In genomic region chr7:68749919-68750318, GRCm38 (mm10) we compare ENCODE assay signal across 8 mouse cellular contexts. TPM values are rescaled to one million over a fixed set of nuclear protein-coding genes. Genes with fewer than 3 reads are reported as not detected.
DNase-seq lines count a peak whose midpoint lies in the region; ATAC-seq and TF ChIP-seq lines count a peak whose summit lies in the region.

No protein-coding gene starts in this region.

- peak overlapping the region; percentile 30; the same call in 1 of the 2 replicates for H3K4me2 ChIP-seq in kidney, postnatal 0 days (ENCODE audit: low read length)
- peak overlapping the region; percentile 91 for H3K4me2 ChIP-seq in forebrain, embryonic 13.5 days
- peak overlapping the region; percentile 70 for H3K4me2 ChIP-seq in intestine, postnatal 0 days (replicated peaks; ENCODE audit: low read depth)
- peak overlapping the region; percentile 46 for H3K4me2 ChIP-seq in midbrain, postnatal 0 days (ENCODE audit: low read depth, low read length, poor library complexity, severe bottlenecking)

- no peak for ATAC-seq in kidney, postnatal 0 days (replicated peaks; ENCODE audit: low FRiP score, low read depth)
- ATAC-seq in forebrain, embryonic 13.5 days = no peak
- ATAC-seq in intestine, postnatal 0 days = peak; percentile 28
- ATAC-seq in midbrain, postnatal 0 days (ENCODE audit: low FRiP score) = no peak

- no peaks in the 10 kb centered on the region for H3K9me3 ChIP-seq in kidney, postnatal 0 days (replicated peaks; ENCODE audit: low read length)
- H3K9me3 ChIP-seq in forebrain, embryonic 13.5 days (replicated peaks) = no peaks in the 10 kb centered on the region
- H3K9me3 ChIP-seq in intestine, postnatal 0 days (ENCODE audit: control insufficient read depth) = no peaks in the 10 kb centered on the region
- H3K9me3 ChIP-seq in midbrain, postnatal 0 days (ENCODE audit: low read length) = no peaks in the 10 kb centered on the region

- 67% methylated on average over 8 of the region's 8 CpGs for WGBS in kidney, postnatal 0 days
- WGBS in kidney, adult 2 months = 56% methylated on average over 8 of the region's 8 CpGs
- WGBS in forebrain, embryonic 13.5 days = 67% methylated on average over 8 of the region's 8 CpGs
- WGBS in intestine, postnatal 0 days = 32% methylated on average over 8 of the region's 8 CpGs
- WGBS in midbrain, postnatal 0 days = 69% methylated on average over 8 of the region's 8 CpGs

- H3K27me3 ChIP-seq in kidney, postnatal 0 days (ENCODE audit: insufficient read depth, low read length) = no peaks in the 10 kb centered on the region
- H3K27me3 ChIP-seq in kidney, adult 2 months (replicated peaks; ENCODE audit: control insufficient read depth, insufficient read depth, low read length) = no peaks in the 10 kb centered on the region
- H3K27me3 ChIP-seq in forebrain, embryonic 13.5 days = no peaks in the 10 kb centered on the region
- H3K27me3 ChIP-seq in intestine, postnatal 0 days (replicated peaks; ENCODE audit: control insufficient read depth, insufficient read depth, low read length) = no peaks in the 10 kb centered on the region
- no peaks in the 10 kb centered on the region for H3K27me3 ChIP-seq in midbrain, postnatal 0 days (ENCODE audit: insufficient read depth, low read length)

- peak overlapping the region; percentile 9; the same call in 1 of the 2 replicates for H3K27ac ChIP-seq in kidney, postnatal 0 days
- no peak overlapping the region for H3K27ac ChIP-seq in kidney, adult 2 months (ENCODE audit: insufficient read depth, low read depth, low read length)
- H3K27ac ChIP-seq in forebrain, embryonic 13.5 days = no peak overlapping the region
- peak overlapping the region; percentile 90 for H3K27ac ChIP-seq in intestine, postnatal 0 days (ENCODE audit: low read depth, low read length)
- peak overlapping the region; percentile 39; the same call in 1 of the 2 replicates for H3K27ac ChIP-seq in midbrain, postnatal 0 days (ENCODE audit: low read depth, low read length)

- DNase-seq in kidney, postnatal 0 days (ENCODE audit: low spot score) = no peak
- DNase-seq in kidney, adult 2 months = no peak
- no peak for DNase-seq in midbrain, postnatal 0 days (ENCODE audit: low spot score)
- no peak for DNase-seq in urinary bladder, adult 18-20 months (ENCODE audit: low spot score in 2 of 2)
- no peak for DNase-seq in T-cell, adult 2 months (ENCODE audit: low spot score)
- DNase-seq in thymus, postnatal 0 days (ENCODE audit: low spot score) = no peak

- no peak for TF ChIP-seq CTCF in kidney, postnatal 0 days (IDR thresholded peaks at IDR 0.05; ENCODE audit: low read depth)
- no peak for TF ChIP-seq CTCF in kidney, adult 2 months (conservative IDR thresholded peaks at IDR 0.05; ENCODE audit: insufficient read depth, insufficient read length, low read depth, low read length)
- TF ChIP-seq CTCF in intestine, postnatal 0 days (IDR thresholded peaks at IDR 0.05; ENCODE audit: low read depth) = no peak
- TF ChIP-seq CTCF in midbrain, postnatal 0 days (IDR thresholded peaks at IDR 0.05) = no peak

- no peak for TF ChIP-seq POLR2A in kidney, adult 2 months (IDR thresholded peaks at IDR 0.05; ENCODE audit: low read depth, low read length)

- H3K9ac ChIP-seq in kidney, postnatal 0 days (ENCODE audit: low read depth, low read length) = peak overlapping the region; percentile 32; the same call in 1 of the 2 replicates
- 0 out of 2 replicates have a peak overlapping the region, but pooled peaks have one; percentile 22 for H3K9ac ChIP-seq in forebrain, embryonic 13.5 days
- H3K9ac ChIP-seq in intestine, postnatal 0 days (ENCODE audit: low read depth, low read length) = no peak overlapping the region
- no peak overlapping the region for H3K9ac ChIP-seq in midbrain, postnatal 0 days (replicated peaks; ENCODE audit: low read length, poor library complexity, severe bottlenecking)

- H3K4me3 ChIP-seq in kidney, postnatal 0 days (replicated peaks; ENCODE audit: low read depth, low read length) = peak overlapping the region; percentile 19
- no peak overlapping the region for H3K4me3 ChIP-seq in kidney, adult 2 months (ENCODE audit: insufficient read depth, low read depth, low read length)
- peak overlapping the region; percentile 72 for H3K4me3 ChIP-seq in forebrain, embryonic 13.5 days
- H3K4me3 ChIP-seq in intestine, postnatal 0 days (ENCODE audit: low read depth, low read length) = peak overlapping the region; percentile 26
- H3K4me3 ChIP-seq in midbrain, postnatal 0 days (ENCODE audit: low read depth, low read length) = peak overlapping the region; percentile 94; the same call in 1 of the 2 replicates

- 0 out of 2 replicates have a peak, but pooled peaks cover under 1% of the 10 kb centered on the region for H3K36me3 ChIP-seq in kidney, postnatal 0 days (ENCODE audit: insufficient read depth, low read length)
- no peaks in the 10 kb centered on the region for H3K36me3 ChIP-seq in kidney, adult 2 months (ENCODE audit: control insufficient read depth, insufficient read depth, low read length)
- no peaks in the 10 kb centered on the region for H3K36me3 ChIP-seq in forebrain, embryonic 13.5 days (ENCODE audit: poor library complexity, severe bottlenecking)
- H3K36me3 ChIP-seq in intestine, postnatal 0 days (ENCODE audit: control insufficient read depth, insufficient read depth) = no peaks in the 10 kb centered on the region
- no peaks in the 10 kb centered on the region for H3K36me3 ChIP-seq in midbrain, postnatal 0 days (ENCODE audit: insufficient read depth, low read length)

- no peaks in the 10 kb centered on the region; the same call in 1 of the 2 replicates for H3K4me1 ChIP-seq in kidney, postnatal 0 days (replicated peaks; ENCODE audit: insufficient read depth, low read length)
- H3K4me1 ChIP-seq in kidney, adult 2 months (ENCODE audit: control insufficient read depth, insufficient read depth, low read length) = peaks cover 5% of the 10 kb centered on the region; the same call in 1 of the 2 replicates
- peaks cover 31% of the 10 kb centered on the region for H3K4me1 ChIP-seq in forebrain, embryonic 13.5 days
- H3K4me1 ChIP-seq in intestine, postnatal 0 days (replicated peaks; ENCODE audit: control insufficient read depth, insufficient read depth, low read length) = peaks cover 13% of the 10 kb centered on the region
- H3K4me1 ChIP-seq in midbrain, postnatal 0 days (ENCODE audit: insufficient read depth, low read length) = peaks cover 17% of the 10 kb centered on the region; the same call in 1 of the 2 replicates

RNA-seq across cellular contexts. Expression of gene Arrdc4, which starts 0.9 kb away (rescaled TPM):
- 26.1 and 29.7 TPM in 2 replicates for polyA plus RNA-seq in kidney, postnatal 0 days (2015; fragmentation: Nextera tagmentation; extraction: Ambion mirVana)
- polyA plus RNA-seq in kidney, adult 2 months (2012; rRNA removed) = 4.5 and 6.8 TPM in 2 replicates
- 19.9 and 20.1 TPM in 2 replicates for polyA plus RNA-seq in forebrain, embryonic 13.5 days (2015; fragmentation: Nextera tagmentation; extraction: Ambion mirVana)
- 104 and 107 TPM in 2 replicates for polyA plus RNA-seq in intestine, postnatal 0 days (2015; fragmentation: Nextera tagmentation; extraction: Ambion mirVana)
- total RNA-seq in midbrain, postnatal 0 days (2014; rRNA removed) = 54.3 and 57.8 TPM in 2 replicates
- polyA plus RNA-seq in midbrain, postnatal 0 days (2015; fragmentation: Nextera tagmentation; extraction: Ambion mirVana) = 45.4 and 57.2 TPM in 2 replicates
- 15.1 and 21.5 TPM in 2 replicates for polyA plus RNA-seq in thymus, postnatal 0 days (2015; fragmentation: Nextera tagmentation; extraction: Ambion mirVana)

Comparison
In these comparisons a context has a peak if more than half of its experiments do, and no peak if none do; other contexts are left out.
1. H3K27ac ChIP-seq: peak in kidney, postnatal 0 days (single experiment), intestine, postnatal 0 days (single experiment) and midbrain, postnatal 0 days (single experiment); none in kidney, adult 2 months (single experiment) and forebrain, embryonic 13.5 days (single experiment).
2. H3K4me2 ChIP-seq: peak in every context shown above with its lines; median percentile 91 in forebrain, embryonic 13.5 days; 70 in intestine, postnatal 0 days; 46 in midbrain, postnatal 0 days; 30 in kidney, postnatal 0 days.
3. H3K9ac ChIP-seq: peak in kidney, postnatal 0 days (single experiment) and forebrain, embryonic 13.5 days (single experiment); none in intestine, postnatal 0 days (single experiment) and midbrain, postnatal 0 days (single experiment).